Mouse (Mus musculus): ENCODE results near the gene Fam69a. TPM values are rescaled to one million over a fixed set of nuclear protein-coding genes. Genes with fewer than 3 reads are reported as not detected.

Gene Fam69a
- polyA plus RNA-seq, 1 experiment from 2014 or later: 27.4 TPM

- peaks cover 7% of the 10 kb centered on the region for H3K4me1 ChIP-seq
- no peaks in the 10 kb centered on the region for H3K9me3 ChIP-seq (replicated peaks)
- WGBS: 48% methylated on average over 2 of the region's 2 CpGs
- H3K9ac ChIP-seq: no peak overlapping the region
- no peak overlapping the region for H3K27ac ChIP-seq (replicated peaks)
- no peaks in the 10 kb centered on the region for H3K27me3 ChIP-seq
- H3K4me3 ChIP-seq (replicated peaks): no peak overlapping the region
- ATAC-seq (ENCODE audit: insufficient number of reproducible peaks, low FRiP score, low TSS enrichment, low read depth): no peak
- 0 out of 2 replicates have a peak overlapping the region, but pooled peaks have one; percentile 53 for H3K4me2 ChIP-seq (replicated peaks)
- no peaks in the 10 kb centered on the region for H3K36me3 ChIP-seq
These were observed 117.2 kb downstream of the Fam69a start for GRCm38 (mm10) chr5:107869701-107870100.

- peak overlapping the region; percentile 82 for H3K4me3 ChIP-seq (replicated peaks)
- ATAC-seq (ENCODE audit: insufficient number of reproducible peaks, low FRiP score, low TSS enrichment, low read depth): peak; percentile 97
- 3% methylated on average over 56 of the region's 58 CpGs for WGBS
- H3K9ac ChIP-seq: peak overlapping the region; percentile 80
- no peaks in the 10 kb centered on the region for H3K9me3 ChIP-seq (replicated peaks)
- H3K4me2 ChIP-seq (replicated peaks): peak overlapping the region; percentile 53
- H3K27ac ChIP-seq (replicated peaks): peak overlapping the region; percentile 92
- H3K27me3 ChIP-seq: no peaks in the 10 kb centered on the region
- peaks cover 7% of the 10 kb centered on the region for H3K4me1 ChIP-seq
- H3K36me3 ChIP-seq: no peaks in the 10 kb centered on the region
These were observed 117.9 kb downstream of the Fam69a start for GRCm38 (mm10) chr5:107868905-107869424.

- Histone ChIP-seq H3K36me3 (no peaks in the 10 kb centered on the region), H3K27me3 (no peaks in the 10 kb centered on the region), H3K27ac (replicated peaks) (peak overlapping the region; percentile 92), H3K4me1 (peaks cover 7% of the 10 kb centered on the region), H3K4me3 (replicated peaks) (peak overlapping the region; percentile 82), H3K9me3 (replicated peaks) (no peaks in the 10 kb centered on the region), H3K9ac (peak overlapping the region; percentile 80), H3K4me2 (replicated peaks) (peak overlapping the region; percentile 53)
- ATAC-seq (ENCODE audit: insufficient number of reproducible peaks, low FRiP score, low TSS enrichment, low read depth): peak; percentile 64
- WGBS: under 1% methylated on average over 53 of the region's 82 CpGs
These were observed 118.6 kb downstream of the Fam69a start for GRCm38 (mm10) chr5:107867970-107868904.

GRCm38 (mm10) chr5:107866127-107867126, 120.5 kb downstream of the Fam69a start:
- ATAC-seq (ENCODE audit: insufficient number of reproducible peaks, low FRiP score, low TSS enrichment, low read depth): no peak
- Histone ChIP-seq H3K27ac (replicated peaks) (no peak overlapping the region), H3K4me1 (peaks cover 7% of the 10 kb centered on the region), H3K4me3 (replicated peaks) (no peak overlapping the region), H3K36me3 (no peaks in the 10 kb centered on the region), H3K27me3 (no peaks in the 10 kb centered on the region), H3K4me2 (replicated peaks) (no peak overlapping the region), H3K9ac (no peak overlapping the region), H3K9me3 (replicated peaks) (no peaks in the 10 kb centered on the region)
- WGBS: 68% methylated on average over 2 of the region's 2 CpGs

- H3K9ac ChIP-seq: no peak overlapping the region
- H3K27ac ChIP-seq (replicated peaks): no peak overlapping the region
- WGBS: 81% methylated on average over 3 of the region's 3 CpGs
- H3K4me3 ChIP-seq (replicated peaks): no peak overlapping the region
- H3K36me3 ChIP-seq: no peaks in the 10 kb centered on the region
- no peak overlapping the region for H3K4me2 ChIP-seq (replicated peaks)
- H3K27me3 ChIP-seq: no peaks in the 10 kb centered on the region
- no peak for ATAC-seq (ENCODE audit: insufficient number of reproducible peaks, low FRiP score, low TSS enrichment, low read depth)
- H3K9me3 ChIP-seq (replicated peaks): no peaks in the 10 kb centered on the region
- peaks cover 7% of the 10 kb centered on the region for H3K4me1 ChIP-seq
These were observed 122.9 kb downstream of the Fam69a start for GRCm38 (mm10) chr5:107863971-107864370.

- Histone ChIP-seq H3K9me3 (replicated peaks) (no peaks in the 10 kb centered on the region), H3K36me3 (no peaks in the 10 kb centered on the region), H3K9ac (no peak overlapping the region), H3K4me1 (peaks cover 9% of the 10 kb centered on the region), H3K4me3 (replicated peaks) (no peak overlapping the region), H3K4me2 (replicated peaks) (no peak overlapping the region), H3K27ac (replicated peaks) (no peak overlapping the region), H3K27me3 (no peaks in the 10 kb centered on the region)
- no peak for ATAC-seq (ENCODE audit: insufficient number of reproducible peaks, low FRiP score, low TSS enrichment, low read depth)
- 46% methylated on average over 2 of the region's 2 CpGs for WGBS
These were observed 127.9 kb downstream of the Fam69a start for GRCm38 (mm10) chr5:107858963-107859362.

Other genes with a start within 250 kb of the Fam69a start
- gene Ube2d2b, start 157.0 kb downstream of the Fam69a start, polyA plus RNA-seq (2015; fragmentation: Nextera tagmentation; extraction: Ambion mirVana): 0.21 and 0.38 TPM in 2 replicates
- 64.0 and 65.1 TPM in 2 replicates for gene Evi5, start 112.0 kb downstream of the Fam69a start, polyA plus RNA-seq (2015; fragmentation: Nextera tagmentation; extraction: Ambion mirVana)
- gene Rpl5, start 86.6 kb downstream of the Fam69a start, polyA plus RNA-seq (2015; fragmentation: Nextera tagmentation; extraction: Ambion mirVana): 63.4 and 65.9 TPM in 2 replicates
- gene Mtf2, start 78.6 kb upstream of the Fam69a start, polyA plus RNA-seq (2015; fragmentation: Nextera tagmentation; extraction: Ambion mirVana): 89.3 and 94.2 TPM in 2 replicates
- 34.1 and 38.6 TPM in 2 replicates for gene Tmed5, start 145.5 kb upstream of the Fam69a start, polyA plus RNA-seq (2015; fragmentation: Nextera tagmentation; extraction: Ambion mirVana)
- 10.6 and 11.0 TPM in 2 replicates for gene Ccdc18, start 145.8 kb upstream of the Fam69a start, polyA plus RNA-seq (2015; fragmentation: Nextera tagmentation; extraction: Ambion mirVana)

All from embryonic facial prominence, embryonic 15.5 days (tissue).